Mouse (Mus musculus): ENCODE measurements around the gene Spry2.

- TF ChIP-seq POLR2A (IDR thresholded peaks at IDR 0.05; ENCODE audit: insufficient read length, low read depth): no peak
- no peak for TF ChIP-seq POLR2AphosphoS2 (IDR thresholded peaks at IDR 0.05; ENCODE audit: insufficient read length, low read depth)
- no peak for TF ChIP-seq USF1 (IDR thresholded peaks at IDR 0.05; ENCODE audit: low read depth)
- no peak for TF ChIP-seq E2F4 (IDR thresholded peaks at IDR 0.05; ENCODE audit: insufficient read depth)
- TF ChIP-seq CEBPB (IDR thresholded peaks at IDR 0.05; ENCODE audit: insufficient read depth, poor library complexity, severe bottlenecking): no peak
- no peak for TF ChIP-seq MYOD1 (IDR thresholded peaks at IDR 0.05; ENCODE audit: control insufficient read depth in 1 of 3, insufficient read length in 2 of 3, low read depth in 2 of 3)
- TF ChIP-seq TCF12 (IDR thresholded peaks at IDR 0.05; ENCODE audit: insufficient read depth, poor library complexity, severe bottlenecking): no peak
These were observed 11.4 kb downstream of the Spry2 start for GRCm38 (mm10) chr14:105885249-105885648.

Measured in myocyte (in vitro differentiated cells).